Mouse (Mus musculus) left cerebral cortex, postnatal 10 days (tissue): ENCODE measurements around the gene Serpina7. TPM values are rescaled to one million over a fixed set of nuclear protein-coding genes. Genes with fewer than 3 reads are reported as not detected.

ENCODE experiments used
- DNase-seq, 2 experiments: peaks; one replicate each; pipeline ENCODE4 v3.0.0; 2021 to 2022; ENCODE audit warnings: low spot score in 2 of 2, mixed read lengths in 1 of 2; ENCODE audit errors: extremely low spot score in 1 of 2
- intact Hi-C: fragments of 180-260 bp; cut with DNase I; formaldehyde crosslinking; loops from one replicate; pipeline ENCODE4 v1.15.1; 2025
- total RNA-seq, 2 experiments: library from RNA; stranded (reverse); gene quantifications; 2 replicates each; pipeline ENCODE4 v1.2.3; 2021

The Serpina7 gene
- total RNA-seq = not detected

DNA sequence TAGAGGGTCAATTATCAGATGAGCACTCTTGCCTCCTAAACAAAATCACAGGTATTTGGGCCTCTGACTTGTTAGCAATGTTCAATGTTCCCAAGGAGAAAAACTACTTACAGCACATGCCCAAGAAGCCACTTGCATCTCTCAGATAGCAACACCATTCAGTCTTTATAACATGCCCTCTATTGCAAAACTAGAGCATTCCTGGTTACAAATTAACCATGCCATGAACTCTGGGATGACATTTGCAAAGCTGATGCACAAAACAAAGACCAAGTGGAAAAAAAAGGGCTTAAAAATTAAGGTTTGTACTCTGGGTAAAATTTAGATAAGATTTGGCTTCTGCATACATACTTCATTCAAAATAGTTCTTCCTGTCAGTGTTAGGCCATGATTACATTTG, at the start of gene Serpina7:
Gene Serpina7 (minus strand): TSS at position 160 of the 400 bp plus-strand sequence.
- DNase-seq = no peak
- intact Hi-C loops = no loop called here

DNA sequence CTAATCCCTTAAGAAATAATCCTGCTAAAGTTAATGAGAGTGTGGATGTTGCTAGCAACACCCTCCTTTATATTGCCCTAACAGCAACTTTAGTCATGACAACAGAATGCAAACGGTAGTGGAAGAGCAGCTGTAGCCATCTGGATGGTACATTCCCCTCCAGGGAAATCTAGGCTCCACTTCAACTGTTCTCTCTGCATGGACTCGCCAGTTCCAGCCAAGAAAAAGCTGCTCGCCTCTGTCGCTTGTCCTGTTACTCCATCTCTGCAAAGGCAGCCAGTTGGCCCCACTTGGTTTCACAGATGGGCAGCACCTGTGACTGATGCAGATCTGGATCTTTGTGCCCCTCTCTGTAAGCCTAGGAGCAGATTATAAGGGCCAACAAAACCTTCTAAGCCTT, 49.0 kb upstream of the Serpina7 start:
- no peak for DNase-seq
- intact Hi-C loops = no loop called here

DNA sequence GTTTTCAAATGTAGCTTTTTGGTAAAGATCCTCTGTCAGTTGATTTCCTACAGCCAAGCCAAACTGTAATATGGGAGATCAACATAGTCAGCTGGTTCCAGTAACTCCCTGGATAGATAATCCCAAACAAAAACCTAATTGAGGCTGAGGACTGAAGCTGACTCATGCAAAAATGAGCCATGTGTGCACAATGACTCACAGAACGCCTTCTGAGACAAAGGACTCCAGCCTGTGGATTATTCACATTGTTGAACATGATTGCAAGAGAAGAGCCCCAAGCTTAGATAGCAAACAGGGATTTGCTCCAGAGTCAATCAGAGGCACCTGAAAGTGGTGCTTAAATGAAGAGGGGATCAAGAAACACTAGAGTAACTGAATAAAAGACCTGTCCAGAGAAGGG, 12.2 kb upstream of the Serpina7 start:
- intact Hi-C loops = no loop called here
- no peak for DNase-seq

DNA sequence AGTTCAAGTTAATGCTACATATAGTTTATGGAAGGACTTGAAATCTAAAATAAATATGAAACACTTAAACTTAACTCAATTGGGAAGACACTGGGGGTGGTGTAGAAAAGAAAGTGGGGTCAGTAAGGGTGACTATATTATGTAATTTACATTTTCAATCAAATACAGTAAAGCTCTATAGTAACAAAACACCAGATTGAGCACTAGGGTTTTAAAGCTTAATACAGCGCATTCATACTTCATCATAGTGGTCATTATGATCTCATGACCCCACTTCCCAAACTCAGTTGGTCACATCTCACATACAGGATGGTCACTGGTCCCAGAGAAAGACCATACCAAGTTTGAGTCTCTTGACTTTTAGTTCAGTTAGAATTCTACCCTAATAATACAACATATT, 907 bp upstream of the Serpina7 start, which contains the start of gene 4930513O06Rik:
Gene 4930513O06Rik (plus strand): TSS at position 301 of the 400 bp plus-strand sequence.
- intact Hi-C loops = no loop called here

GRCm38 (mm10) chrX:139078493-139078892, 6.5 kb downstream of the Serpina7 start:
- DNase-seq = no peak
- intact Hi-C loops = no loop called here

More for the DNA sequence above, 907 bp upstream of the Serpina7 start, which contains the start of gene 4930513O06Rik:
- DNase-seq = no peak

GRCm38 (mm10) chrX:139064078-139064477, 21.0 kb downstream of the Serpina7 start:
- intact Hi-C loops = no loop called here
- no peak for DNase-seq

DNA sequence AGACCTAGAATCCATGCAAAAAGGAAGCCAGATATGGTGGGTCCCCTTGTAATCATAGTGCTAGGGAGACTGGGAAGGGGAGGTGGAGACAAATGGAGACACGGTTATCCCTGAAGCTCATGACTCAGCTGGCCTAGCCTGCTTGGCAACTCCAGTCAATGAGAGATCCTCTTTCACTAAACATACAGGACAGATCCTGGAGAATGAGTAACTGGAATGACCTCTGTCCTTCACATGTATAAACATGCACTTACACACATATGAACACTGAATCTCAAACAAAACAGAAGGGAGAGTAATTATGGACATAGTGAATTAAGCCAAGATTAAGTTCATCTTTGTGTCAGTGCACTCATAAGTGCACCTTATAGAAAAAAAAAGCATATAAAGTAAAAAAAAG, 31.9 kb downstream of the Serpina7 start:
- intact Hi-C loops = no loop called here
- DNase-seq = no peak

DNA sequence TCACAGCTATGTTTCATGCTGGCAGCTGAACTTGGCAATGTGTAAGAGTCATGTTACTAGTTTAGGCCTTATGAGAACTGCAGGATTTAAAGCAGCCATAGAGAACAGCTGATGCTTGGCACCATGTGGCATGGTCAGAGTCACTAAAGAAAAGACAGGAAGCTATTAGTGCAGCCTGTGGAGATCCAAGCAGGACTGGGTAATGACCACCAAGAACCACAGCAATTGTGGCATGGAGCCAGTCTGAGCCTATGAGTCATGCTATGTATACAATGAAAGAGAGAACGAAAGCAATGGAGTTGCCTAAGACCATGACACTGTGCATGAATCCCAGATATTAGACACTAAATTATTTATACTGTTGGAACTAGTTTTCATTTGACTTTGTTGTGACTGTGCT, 33.1 kb downstream of the Serpina7 start:
- DNase-seq = no peak
- intact Hi-C loops = no loop called here

DNA sequence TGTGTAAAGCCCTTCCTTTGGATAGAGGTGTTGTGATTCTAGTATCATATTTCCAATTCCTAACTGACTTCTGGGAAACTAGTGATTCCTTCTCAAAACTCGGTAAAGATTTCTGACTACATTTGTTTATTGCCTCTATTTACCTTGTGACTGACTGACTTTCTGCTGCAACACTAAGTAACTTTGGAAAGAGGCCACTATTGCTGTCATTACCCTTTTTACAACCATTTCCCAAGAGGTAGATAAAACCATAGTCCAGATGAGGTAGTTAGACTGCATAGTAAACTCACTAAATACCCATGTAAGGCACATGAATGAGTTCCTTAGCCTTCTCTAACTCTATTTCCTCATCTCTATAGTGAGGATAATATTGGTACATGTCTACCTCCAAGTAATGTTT, 43.9 kb downstream of the Serpina7 start:
- intact Hi-C loops = no loop called here
- DNase-seq = no peak

GRCm38 (mm10) chrX:139039314-139039713, 45.7 kb downstream of the Serpina7 start:
- intact Hi-C loops = no loop called here
- no peak for DNase-seq

- intact Hi-C loops = no loop called here
- DNase-seq = no peak
These were observed 47.4 kb downstream of the Serpina7 start for GRCm38 (mm10) chrX:139037666-139038065.

Other genes with a start within 250 kb of the Serpina7 start
- under 1 TPM; 0.15 to 0.18 TPM for gene Nrk, start 170.8 kb downstream of the Serpina7 start, total RNA-seq
- not detected for gene 4930513O06Rik, start 1.0 kb upstream of the Serpina7 start, total RNA-seq
- not detected for gene 4933428M09Rik, start 94.0 kb upstream of the Serpina7 start, total RNA-seq
- 1 to 10 TPM; 4.0 to 5.5 TPM for gene Mum1l1, start 124.8 kb upstream of the Serpina7 start, total RNA-seq
- gene Trap1a, start 248.4 kb upstream of the Serpina7 start, total RNA-seq = not detected